Mouse (Mus musculus) retina, postnatal 7 days (tissue): ENCODE results near the gene Ajm1.

ENCODE experiments used
- DNase-seq: peaks from one replicate; pipeline ENCODE4 v3.0.0-alpha.2; 2012; ENCODE audit warnings: low read depth, low spot score

Ajm1 gene

DNA sequence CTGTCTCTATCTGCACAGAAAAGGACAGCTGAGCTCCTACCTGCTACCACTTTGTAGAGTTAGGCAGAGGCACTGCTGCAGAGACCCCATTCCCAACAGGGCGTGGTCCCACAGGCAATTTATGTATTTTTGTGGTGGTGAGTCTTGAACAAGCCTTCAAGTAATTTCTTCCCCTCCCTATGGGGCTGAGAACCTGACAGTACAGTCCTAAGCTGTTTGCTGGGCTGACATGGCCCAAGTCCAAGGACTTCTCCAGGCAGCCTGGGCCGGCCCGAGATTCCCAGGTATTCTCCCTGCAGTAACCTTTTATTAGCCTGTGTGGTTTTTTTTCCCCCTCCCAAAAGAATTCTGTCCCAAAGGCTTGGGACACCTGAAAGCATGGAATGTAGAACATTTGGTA is 2.6 kb upstream of the Ajm1 start:
- DNase-seq: no peak

DNA sequence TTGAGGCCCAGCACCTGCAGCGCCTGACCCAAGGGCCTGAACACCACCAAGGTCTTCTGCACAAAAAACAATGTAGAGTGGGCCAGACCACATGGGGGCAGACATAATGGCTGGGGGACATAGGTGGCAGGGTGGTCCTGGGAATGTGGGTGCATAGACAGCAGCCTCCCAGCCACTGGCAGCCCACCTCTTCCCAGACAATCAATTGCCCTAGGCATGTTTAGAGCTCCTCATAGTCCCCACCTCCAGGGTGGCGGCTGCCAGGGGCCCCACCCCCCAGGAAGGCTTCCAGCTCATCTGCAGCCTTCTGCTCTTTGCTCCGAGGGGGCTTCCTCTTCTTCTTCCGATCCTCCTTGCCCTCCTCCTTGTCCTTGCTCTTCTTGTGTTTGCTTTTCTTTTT is 2.0 kb upstream of the Ajm1 start:
- no peak for DNase-seq

DNA sequence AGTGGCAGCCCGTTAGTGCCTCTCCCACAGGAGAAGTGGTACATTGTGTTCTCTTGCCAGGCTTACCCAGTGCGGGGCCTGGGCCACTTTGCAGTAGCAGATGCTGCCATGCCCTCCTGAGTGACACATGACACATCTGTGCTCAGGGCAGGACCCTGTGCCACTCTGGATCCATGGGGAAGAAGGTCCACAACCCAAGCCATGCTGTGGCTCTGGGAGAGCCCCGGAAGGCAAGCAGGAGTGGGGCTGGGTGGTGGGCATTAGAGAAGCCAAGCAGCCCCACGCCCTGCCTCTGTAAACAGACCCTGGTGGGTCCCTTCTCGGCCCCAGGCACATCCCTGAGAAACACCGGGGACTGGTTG is 1.5 kb upstream of the Ajm1 start:
- DNase-seq: no peak

DNA sequence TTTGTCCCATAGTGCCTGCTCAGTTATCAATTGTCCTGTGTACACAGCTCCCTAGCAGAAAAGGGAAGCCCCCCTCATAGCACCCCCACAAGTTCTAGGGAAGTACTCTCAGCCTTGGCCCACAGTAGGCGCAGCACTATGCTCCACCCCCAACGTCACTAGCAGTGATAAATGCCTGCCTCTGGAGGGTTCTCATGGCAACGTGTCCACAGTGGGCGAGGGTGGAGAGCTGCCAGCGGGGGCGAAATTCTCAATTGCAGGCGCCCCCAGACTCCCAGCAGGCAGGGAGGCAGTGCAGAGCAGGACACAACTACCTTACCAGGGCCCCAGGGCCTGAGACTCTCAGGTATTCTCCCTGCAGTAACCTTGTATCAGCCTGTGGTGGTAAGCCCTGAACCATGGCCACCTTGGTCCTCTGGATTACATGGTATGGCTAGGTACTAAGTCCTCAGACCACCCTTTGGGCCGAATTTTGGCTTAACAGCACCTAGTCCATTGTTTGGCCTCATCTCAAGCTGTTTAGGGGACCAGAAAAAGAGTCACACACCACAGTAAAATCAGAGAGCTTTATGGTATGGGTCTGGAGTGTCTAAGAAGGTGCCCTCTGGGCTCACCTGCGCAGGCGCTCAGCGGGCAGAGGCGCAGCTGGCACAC is 1.0 kb upstream of the Ajm1 start:
- DNase-seq: no peak

DNA sequence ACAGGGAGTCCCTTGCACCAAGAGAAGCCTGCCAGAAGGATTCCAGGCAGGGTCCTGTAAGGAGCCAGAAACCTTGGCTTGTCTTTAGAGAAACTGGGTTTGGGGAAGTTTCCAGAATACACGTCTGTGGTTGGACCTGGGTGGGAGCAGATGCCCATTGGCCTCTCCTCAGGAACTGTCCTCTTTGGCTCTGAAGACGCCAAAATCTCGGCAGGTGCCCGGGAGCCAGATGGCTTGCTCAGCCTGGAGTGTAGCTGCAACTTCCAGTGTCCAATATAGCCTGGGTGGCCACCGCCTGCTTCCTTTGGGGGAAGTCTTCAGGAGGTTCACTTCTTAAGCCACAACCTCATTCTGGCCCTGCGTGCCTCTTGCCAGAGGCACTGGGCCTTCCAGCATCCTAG is 344 bp upstream of the Ajm1 start:
- no peak for DNase-seq

DNA sequence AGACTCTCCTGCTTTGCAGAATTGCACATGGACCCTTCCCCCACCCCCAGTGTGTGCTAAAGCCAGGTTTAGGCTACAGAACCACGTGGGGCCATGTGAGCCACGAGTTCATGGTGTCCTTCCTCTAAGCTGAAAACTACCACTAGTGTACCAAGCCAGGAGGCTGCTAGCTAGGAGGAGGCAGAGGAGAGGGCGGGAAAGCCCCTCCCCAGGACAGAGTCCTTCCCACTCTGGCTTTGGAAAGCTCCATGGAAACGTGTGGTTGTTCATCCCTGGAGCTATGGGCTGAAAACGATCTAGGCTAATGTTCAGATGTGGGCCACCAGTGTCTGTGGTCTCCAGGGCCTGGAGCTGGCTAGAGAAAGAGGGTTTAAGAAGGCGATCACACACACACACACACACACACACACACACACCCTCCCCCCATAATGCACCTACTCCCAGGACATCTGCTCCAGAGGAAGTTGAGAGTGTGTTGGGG is 896 bp downstream of the Ajm1 start:
- DNase-seq: no peak

DNA sequence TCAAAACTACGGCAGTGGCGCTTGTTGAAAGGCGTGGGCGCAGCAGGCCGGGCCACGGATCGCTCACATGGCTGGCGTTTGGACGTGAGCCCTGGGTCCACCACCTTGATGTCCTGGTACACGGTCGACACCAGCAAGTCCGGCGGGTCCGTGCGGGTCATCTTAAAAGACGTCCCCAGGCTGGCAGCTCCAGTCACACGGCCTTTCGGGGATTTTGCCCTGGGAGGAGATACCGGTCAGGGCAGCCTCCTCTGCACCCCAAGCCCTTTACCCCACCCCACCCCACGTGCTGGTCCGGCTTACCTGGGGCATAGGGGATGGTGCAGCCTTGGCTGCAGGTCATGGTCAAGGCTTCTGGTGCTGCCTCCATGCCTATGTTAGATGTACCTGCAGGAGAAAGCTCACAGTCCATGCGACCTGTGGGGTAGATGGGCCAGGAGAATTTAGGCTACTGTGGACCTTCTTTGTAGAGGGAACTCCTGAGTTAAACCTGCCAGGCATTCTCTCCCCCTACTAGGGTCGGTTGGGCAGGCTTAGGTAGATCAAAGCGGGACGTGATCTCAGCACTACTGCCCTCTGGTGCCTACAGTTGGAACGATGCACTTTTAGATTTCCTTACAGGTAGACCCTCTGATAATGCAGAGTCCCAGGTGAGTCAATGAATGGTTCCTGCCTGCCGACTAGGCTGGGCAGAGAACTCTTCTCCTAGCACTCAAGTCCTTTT is 1.7 kb downstream of the Ajm1 start:
- no peak for DNase-seq

DNA sequence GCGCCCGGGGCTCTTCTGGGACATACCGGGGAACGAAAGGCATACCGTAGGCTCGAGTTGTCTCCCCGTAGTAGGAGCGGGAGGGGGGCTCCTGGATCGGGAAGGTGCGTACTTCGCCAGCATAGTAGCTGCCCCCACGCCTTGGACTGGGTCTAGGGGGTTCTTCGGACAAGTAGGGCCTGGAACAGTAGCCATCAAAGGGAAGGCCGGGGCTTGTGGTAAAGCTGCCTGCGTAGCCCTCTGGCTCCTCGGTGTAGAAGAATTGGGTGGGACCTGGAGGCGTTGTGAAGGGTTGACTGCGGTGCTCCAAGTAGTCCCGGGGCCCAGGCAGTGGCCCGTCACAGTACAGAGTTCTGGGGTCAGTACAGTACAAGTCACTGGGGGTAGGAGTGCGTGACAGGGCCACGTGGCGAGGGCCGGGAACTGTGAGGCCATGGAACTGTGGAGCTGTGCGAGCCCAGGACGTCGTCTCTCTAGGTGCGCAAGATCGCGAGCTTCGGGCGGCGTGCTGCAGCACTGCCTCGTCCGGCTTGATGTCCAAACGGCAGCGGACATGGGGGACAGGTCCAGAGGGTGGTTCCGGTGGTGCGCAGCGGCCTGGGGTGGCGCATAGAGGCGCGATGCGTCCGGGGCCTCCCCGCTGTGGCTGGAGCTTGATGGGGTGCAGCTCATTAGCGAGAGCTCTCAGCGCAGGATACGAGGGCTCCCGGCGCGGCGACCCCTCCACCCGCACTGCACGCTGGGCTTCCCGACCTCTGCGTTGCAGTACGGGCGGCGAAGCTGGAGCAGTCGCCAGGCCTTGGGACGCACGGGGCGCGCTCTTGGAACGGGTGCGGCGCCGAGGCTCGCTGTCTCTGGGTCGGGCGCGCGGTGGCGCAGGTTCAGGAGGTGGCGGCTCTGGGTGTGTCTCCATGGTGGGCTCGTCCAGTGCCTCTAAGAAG is 2.5 kb downstream of the Ajm1 start:
- DNase-seq: no peak

DNA sequence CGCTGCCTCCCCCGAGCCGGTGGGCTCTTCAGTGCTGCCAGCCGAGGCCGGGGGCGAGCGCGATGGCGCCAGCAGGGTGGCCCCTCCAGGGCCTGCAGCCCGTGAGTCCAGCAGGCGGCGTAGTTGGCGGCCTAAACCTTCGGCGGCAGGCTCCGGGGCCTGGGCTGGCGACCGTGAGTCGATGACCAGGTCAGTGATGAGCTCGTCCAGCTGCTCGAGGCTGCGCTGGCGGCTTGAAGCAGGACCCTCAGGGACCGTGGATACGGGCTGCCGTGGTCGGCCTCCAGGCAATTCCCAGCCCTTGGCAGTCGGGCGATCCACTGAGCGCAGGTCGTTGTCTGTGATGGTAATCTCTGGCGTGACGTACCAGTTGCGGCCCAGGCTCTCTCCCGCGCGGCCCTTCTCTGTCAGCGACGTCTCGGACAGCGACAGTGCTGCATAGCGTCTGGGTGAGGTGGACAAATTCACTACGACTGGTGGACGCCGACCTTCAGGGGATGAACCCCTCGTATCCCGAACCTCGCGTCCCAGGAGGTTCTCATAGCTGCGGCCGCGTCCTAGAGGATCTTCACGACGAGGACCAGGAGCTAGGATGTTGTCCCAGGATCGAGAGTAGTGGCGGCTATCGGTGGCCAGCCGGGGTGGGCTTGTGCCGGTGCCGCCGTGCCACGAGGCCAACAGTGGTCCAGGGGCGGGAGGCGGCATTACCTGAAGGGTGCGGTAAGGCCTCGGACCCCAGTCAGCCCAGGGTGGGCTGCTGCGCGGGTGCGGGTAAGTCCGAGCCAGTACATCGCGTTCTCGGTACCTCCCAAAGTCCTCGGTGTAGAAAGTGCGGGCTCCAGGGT is 3.4 kb downstream of the Ajm1 start:
- no peak for DNase-seq

DNA sequence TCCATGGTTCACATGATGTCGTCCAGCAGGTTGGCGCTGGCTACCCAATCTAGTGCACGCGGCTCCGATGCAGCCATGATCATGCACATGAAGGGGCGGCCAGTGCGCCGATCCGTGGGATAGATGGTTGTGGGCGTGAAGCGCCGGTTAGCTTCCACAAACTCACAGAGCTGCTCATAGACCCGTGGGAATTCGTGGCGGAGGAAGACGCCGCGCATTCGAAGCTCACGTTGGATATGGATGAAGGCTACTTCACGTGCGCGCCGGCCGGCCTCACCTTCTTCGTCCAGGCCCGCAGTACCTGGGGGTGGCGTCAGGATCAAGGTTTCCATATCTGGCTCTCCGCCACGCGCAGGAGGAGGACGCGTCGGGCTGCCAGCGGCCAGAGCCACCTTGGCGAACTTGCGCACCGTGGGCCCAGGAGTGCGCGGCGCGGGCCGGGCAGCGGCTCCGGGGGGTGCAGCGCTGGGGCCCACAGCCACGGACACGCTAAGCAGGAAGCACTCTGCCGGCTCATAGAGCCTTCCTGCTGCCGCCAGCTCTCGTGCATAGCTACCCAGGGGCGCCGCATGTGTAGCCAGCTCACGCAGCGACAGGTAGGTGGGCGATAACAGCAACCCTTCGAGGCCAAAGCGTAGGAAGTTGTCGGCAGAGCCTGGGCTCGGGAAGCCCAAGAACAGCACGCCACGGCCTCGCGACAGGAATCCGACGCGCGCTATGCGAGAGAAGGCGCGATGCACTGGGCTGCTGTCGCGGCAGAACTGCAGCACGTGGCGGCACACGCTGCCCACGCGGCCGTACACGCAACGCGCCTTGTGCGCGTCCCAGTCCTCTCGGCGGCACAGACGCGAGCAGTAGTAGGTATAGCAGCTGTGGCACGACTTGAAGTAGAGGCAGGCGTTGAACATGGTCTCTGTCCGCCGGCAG is 4.3 kb downstream of the Ajm1 start:
- DNase-seq: no peak

DNA sequence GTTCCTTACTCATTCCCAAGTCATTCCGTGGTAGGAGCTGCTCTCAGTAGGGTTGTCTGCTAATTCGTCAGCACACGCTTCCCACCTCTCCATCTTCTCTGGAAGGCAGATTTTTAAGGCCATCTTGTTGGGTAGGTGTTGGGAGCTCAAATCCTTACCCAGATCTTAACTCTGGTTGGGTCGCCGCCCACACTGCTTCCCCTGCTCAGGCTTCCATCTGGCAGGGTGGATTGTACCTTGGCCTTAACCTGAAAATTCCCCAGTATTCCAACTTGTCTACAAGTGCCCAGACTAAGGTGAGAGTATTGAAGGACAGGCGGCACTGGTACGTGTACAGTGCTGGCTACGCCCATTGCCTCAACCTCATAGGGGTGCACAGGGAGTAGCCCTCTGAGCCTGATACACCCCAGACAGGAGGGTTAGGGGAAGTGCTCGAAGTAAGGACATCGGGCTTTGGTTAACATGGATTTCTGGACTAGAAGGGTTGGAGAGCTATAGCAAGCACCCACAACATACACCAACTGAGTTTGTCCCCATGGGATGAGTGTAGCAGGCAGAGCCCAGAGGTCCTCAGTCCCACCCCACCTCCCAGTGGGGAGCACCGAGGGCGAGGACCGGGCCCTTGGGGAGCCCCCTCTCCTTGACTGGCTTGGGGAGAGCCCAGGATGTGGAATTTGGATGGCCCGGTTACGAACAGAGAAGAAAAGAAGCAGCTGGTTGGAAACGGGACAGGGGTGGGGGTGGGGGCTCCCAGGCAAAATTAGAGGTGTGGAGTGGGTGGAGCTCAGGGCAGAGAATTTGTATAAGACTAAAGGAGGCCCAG is 5.3 kb downstream of the Ajm1 start:
- no peak for DNase-seq

DNA sequence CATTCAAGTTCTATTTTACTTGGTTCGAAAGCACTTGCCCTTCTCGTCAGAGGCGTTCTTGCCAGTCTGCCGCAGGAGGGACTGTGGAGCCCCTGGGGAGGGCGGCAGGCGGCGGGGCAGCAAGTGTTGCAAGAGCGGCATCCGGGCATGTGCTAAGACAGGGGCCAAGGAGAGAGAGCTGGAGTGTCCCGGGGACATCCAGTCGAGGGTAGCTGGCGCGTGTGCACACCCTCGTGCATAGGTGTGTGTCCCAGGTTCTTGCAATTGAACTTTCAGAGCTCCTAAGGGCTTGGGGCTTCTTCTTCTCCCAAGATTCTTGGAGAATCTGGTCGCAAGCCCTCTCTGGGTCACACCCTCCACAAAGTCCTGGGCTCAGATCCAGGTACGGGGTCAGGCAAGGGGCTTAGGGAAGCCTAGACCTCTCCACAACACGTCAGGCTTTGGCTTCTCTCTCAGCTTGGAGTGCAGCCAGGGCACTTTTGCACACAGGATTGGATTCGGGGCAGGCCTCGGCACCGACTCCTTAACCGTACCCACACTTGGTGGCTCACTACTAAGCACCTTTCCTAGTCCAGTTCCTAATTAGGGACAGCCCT is 6.0 kb downstream of the Ajm1 start:
- DNase-seq: no peak

DNA sequence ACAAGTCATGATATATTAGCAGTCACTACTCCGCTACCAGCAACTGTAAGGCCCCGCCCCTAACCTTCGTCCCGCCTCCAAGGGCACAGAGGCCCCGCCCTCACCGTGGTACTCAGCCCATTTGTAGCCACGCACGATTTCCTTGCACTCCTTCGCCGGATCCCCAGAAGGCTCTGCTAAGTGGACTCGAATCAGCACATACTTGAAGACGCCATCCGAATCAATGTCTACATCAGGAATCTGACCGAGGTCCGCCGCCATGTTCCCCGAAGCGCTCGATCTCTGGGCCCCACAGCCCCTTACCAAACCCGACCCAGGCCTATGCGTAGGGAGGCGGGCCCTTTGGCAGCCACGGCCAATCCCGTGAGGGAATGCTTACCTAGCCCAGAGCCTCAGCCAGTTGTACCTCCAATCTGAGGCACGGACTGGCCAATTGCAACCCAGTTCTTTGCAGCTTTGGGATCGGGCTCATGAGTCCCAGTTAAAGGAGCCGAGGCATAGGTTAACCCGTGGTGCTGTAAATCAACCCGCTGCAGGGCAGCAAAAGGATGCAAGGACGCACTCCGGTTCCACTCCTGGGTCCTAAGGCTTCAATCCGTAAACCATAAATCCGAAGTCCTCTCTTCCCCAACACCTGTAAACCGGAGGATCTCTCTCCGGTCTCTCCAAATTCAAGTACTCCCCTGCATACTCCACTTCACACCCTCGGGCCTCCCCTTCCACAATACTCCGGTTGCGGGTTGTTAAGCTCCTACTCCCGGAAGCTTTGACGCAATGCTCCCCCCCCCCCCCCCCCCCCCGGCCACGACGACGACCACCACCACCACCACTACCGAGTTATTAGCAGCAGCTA is 6.8 kb downstream of the Ajm1 start, which contains the start of the genes Mamdc4 and Phpt1:
Gene Mamdc4, minus strand, starts transcription at position 267 of the 853 bp plus-strand sequence.
Gene Phpt1, minus strand, starts transcription at position 646 of the 853 bp plus-strand sequence.
- DNase-seq: peak; percentile 94

DNA sequence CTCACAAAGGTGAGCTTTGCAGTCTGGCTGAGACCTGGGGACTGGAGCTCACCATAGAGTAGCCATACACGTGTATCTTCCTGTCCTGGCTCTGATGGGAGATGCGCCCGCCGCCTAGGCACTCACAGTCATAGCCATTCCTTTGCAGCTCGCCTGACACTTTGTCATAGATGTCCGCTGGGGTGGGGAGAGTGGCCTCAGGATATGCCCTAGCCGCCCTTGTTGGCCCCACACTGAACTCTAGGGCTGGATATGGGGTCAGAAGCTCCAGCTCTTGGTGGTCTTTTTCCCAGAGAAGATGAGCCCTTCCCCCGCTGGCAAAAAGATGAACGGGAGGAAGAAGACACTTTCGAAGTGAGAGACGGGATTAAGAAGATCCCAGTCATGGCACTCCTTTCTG is 7.4 kb downstream of the Ajm1 start:
- DNase-seq: no peak

DNA sequence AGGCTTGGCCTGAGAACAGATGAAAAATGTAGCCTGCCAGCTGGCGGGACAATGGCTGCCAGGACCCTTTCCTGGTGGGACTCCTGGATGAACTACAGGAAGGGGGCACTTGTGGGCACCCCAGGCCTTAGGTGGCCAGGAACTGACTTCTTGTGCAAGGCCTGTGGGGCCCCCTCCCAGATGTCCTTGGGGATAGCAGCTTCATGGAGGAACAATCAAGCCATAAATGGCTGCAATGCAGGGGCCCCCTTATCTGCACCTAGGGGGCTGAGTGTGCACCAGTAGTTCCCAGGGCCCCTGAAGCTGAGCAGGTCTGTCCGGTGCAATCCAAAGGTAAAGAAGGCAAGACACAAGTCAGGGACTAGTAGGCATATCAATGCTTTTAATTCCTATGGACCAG is 8.5 kb downstream of the Ajm1 start:
- no peak for DNase-seq

DNA sequence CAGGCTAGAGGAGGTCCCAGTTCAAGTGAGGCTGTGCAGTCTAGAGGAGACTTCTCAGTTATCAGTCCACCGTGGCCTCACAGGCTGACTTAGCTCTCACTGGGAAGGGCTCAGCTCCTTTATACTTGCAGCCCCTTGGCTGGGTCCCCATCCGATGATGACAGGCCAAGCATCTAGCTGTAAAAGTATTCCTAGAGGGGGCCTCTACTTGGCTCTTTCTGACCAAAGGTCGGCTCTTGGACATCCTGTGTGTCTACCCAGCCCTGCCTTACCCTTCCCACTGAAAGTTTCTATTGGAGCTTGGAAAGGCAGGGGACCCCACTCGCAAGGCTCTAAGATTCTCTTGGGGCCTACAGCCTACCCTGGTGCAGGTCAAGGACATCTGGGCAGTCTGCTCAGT is 10.3 kb downstream of the Ajm1 start:
- no peak for DNase-seq

DNA sequence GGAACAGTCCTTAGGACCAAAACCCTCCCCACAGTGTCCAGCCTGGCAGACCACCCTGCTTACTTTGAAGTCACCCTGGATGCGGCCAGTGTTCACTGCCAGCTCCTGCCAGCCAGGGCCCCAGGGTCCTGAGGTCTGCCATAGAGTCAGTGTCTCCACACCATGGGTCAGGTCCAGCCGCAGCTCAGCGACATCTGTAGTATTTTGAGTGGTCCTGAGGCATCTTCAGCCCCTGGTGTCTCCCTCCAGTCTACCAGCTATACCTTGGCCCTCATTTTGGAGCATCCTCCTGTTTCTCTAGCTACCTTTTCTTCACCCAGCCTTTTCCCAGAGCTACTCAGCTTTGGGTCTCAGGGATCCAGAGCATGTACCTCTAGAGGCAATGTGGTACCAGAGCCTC is 12.2 kb downstream of the Ajm1 start:
- no peak for DNase-seq

DNA sequence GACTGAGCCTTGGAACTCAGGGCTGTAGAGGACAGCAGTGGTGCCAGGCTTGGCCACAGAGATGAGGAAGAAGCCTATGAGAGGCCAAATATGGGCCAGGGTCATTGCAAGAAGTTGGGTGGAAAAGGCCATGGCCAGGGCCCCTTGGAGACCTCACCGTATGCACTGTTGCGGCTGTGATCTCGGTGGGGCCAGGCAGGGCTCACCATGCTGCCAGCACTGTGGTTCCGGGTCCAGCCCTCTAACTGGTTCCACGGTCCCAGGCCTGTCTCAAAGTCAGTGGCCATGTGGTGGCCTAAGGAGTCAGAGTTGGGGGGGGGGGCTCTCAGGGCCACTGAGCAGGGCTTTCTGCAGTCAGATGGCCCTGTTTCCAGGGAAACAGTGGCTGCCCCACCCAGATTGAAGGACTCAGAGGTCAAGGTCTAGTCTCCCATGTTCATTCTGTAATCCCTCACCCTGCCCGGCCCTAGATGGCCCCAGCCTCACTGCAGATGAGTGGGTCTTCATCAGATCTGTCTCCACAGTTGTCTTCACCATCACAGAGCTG is 13.0 kb downstream of the Ajm1 start:
- no peak for DNase-seq
